In genomic region chr2:75152477-75152990, GRCm38 (mm10) we compare ENCODE assay signal across 9 mouse cellular contexts.
DNase-seq lines count a peak whose midpoint lies in the region; ATAC-seq and TF ChIP-seq lines count a peak whose summit lies in the region.
"Had no signal": no experiment of that assay in that cellular context is flagged by ENCODE, and none has a peak within 500 bp of the region (broad histone marks: within the 10 kb centered on the region; RNA-seq: fewer than 3 reads in every experiment).

No protein-coding gene starts in this region.

- H3K27me3 ChIP-seq in hindbrain, embryonic 14.5 days (ENCODE audit: control insufficient read depth, insufficient read depth, low read length): no peaks in the 10 kb centered on the region
- 0 out of 2 replicates have a peak, but pooled peaks cover 4% of the 10 kb centered on the region for H3K27me3 ChIP-seq in hindbrain, embryonic 13.5 days
- H3K27me3 ChIP-seq in forebrain, embryonic 15.5 days: no peaks in the 10 kb centered on the region

- peak; percentile 49 for DNase-seq in hindbrain, embryonic 14.5 days (ENCODE audit: low spot score)
- peak; percentile 52 for DNase-seq in CD4-positive helper T cell, adult 2 months (ENCODE audit: low read depth, low spot score)
- DNase-seq in R1 (ENCODE audit: low read depth, low spot score): peak; percentile 79
- DNase-seq in gastrocnemius, postnatal 14 days: peak; percentile 20

- no peak for TF ChIP-seq POLR2A in olfactory bulb, adult 2 months (IDR thresholded peaks at IDR 0.05; ENCODE audit: insufficient read depth, low read depth, low read length)

- H3K9ac ChIP-seq in hindbrain, embryonic 14.5 days: no peak overlapping the region
- H3K9ac ChIP-seq in hindbrain, embryonic 13.5 days: no peak overlapping the region
- no peak overlapping the region for H3K9ac ChIP-seq in forebrain, embryonic 15.5 days (replicated peaks)
- H3K9ac ChIP-seq: lung, embryonic 15.5 days had no signal

- ATAC-seq in hindbrain, embryonic 14.5 days (ENCODE audit: low FRiP score): no peak
- no peak for ATAC-seq in hindbrain, embryonic 13.5 days (ENCODE audit: low FRiP score)
- no peak for ATAC-seq in monocyte, adult 5-6 weeks (replicated peaks; ENCODE audit: insufficient number of reproducible peaks, low FRiP score, low TSS enrichment, poor library complexity, severe bottlenecking)
- no peak for ATAC-seq in forebrain, embryonic 15.5 days (replicated peaks)

- no peaks in the 10 kb centered on the region for H3K9me3 ChIP-seq in hindbrain, embryonic 14.5 days (ENCODE audit: control insufficient read depth, low read length)
- no peaks in the 10 kb centered on the region for H3K9me3 ChIP-seq in hindbrain, embryonic 13.5 days
- no peaks in the 10 kb centered on the region for H3K9me3 ChIP-seq in forebrain, embryonic 15.5 days
- H3K9me3 ChIP-seq: lung, embryonic 15.5 days had no signal

- TF ChIP-seq CTCF in olfactory bulb, adult 2 months (IDR thresholded peaks at IDR 0.05; ENCODE audit: insufficient read depth, low read depth, low read length): peak; percentile 41; the same call in 1 of the 2 replicates

- H3K27ac ChIP-seq in hindbrain, embryonic 14.5 days: no peak overlapping the region
- no peak overlapping the region for H3K27ac ChIP-seq in hindbrain, embryonic 13.5 days
- H3K27ac ChIP-seq in olfactory bulb, adult 2 months (ENCODE audit: insufficient read depth, low read depth, low read length): no peak overlapping the region
- no peak overlapping the region for H3K27ac ChIP-seq in forebrain, embryonic 15.5 days (replicated peaks)
- H3K27ac ChIP-seq: lung, embryonic 15.5 days had no signal

- WGBS in hindbrain, embryonic 14.5 days: 27% methylated on average over 6 of the region's 6 CpGs
- 26% methylated on average over 6 of the region's 6 CpGs for WGBS in hindbrain, embryonic 13.5 days
- 34% methylated on average over 6 of the region's 6 CpGs for WGBS in olfactory bulb, adult 2 months
- 29% methylated on average over 6 of the region's 6 CpGs for WGBS in forebrain, embryonic 15.5 days

- no peaks in the 10 kb centered on the region for H3K36me3 ChIP-seq in hindbrain, embryonic 14.5 days (replicated peaks; ENCODE audit: control insufficient read depth, insufficient read depth)
- no peaks in the 10 kb centered on the region for H3K36me3 ChIP-seq in hindbrain, embryonic 13.5 days
- no peaks in the 10 kb centered on the region for H3K36me3 ChIP-seq in forebrain, embryonic 15.5 days
- H3K36me3 ChIP-seq: lung, embryonic 15.5 days had no signal

- H3K4me1 ChIP-seq in hindbrain, embryonic 14.5 days (replicated peaks; ENCODE audit: control insufficient read depth, insufficient read depth, low read length): no peaks in the 10 kb centered on the region
- no peaks in the 10 kb centered on the region for H3K4me1 ChIP-seq in hindbrain, embryonic 13.5 days (replicated peaks)
- H3K4me1 ChIP-seq in olfactory bulb, adult 2 months (ENCODE audit: control insufficient read depth, insufficient read depth, low read length): no peaks in the 10 kb centered on the region
- peaks cover 6% of the 10 kb centered on the region; the same call in 1 of the 2 replicates for H3K4me1 ChIP-seq in forebrain, embryonic 15.5 days

- H3K4me2 ChIP-seq in hindbrain, embryonic 14.5 days (replicated peaks): no peak overlapping the region
- H3K4me2 ChIP-seq in hindbrain, embryonic 13.5 days: no peak overlapping the region
- H3K4me2 ChIP-seq in forebrain, embryonic 15.5 days (replicated peaks): no peak overlapping the region
- H3K4me2 ChIP-seq: lung, embryonic 15.5 days had no signal

- intact Hi-C loops in gastrocnemius, postnatal 14 days (cut with DNase I; ENCODE audit: low total_unique reads): loop anchor here (5.0 to 10.0 kb wide), 2 partner anchors 162 to 435 kb away; no protein-coding TSS in a partner anchor

- no peak overlapping the region for H3K4me3 ChIP-seq in hindbrain, embryonic 14.5 days (replicated peaks; ENCODE audit: low read length)
- H3K4me3 ChIP-seq in hindbrain, embryonic 13.5 days: no peak overlapping the region
- H3K4me3 ChIP-seq in olfactory bulb, adult 2 months (ENCODE audit: insufficient read depth, low read depth, low read length): no peak overlapping the region
- no peak overlapping the region for H3K4me3 ChIP-seq in forebrain, embryonic 15.5 days
- H3K4me3 ChIP-seq: lung, embryonic 15.5 days had no signal

Comparison
In these comparisons a context has a peak if more than half of its experiments do, and no peak if none do; other contexts are left out.
1. DNase-seq: peak in every context shown above with its lines; median percentile 79 in R1; 52 in CD4-positive helper T cell, adult 2 months; 49 in hindbrain, embryonic 14.5 days; 20 in gastrocnemius, postnatal 14 days.